Comparison of ENCODE assay signal across 7 mouse cellular contexts in the genomic region with DNA sequence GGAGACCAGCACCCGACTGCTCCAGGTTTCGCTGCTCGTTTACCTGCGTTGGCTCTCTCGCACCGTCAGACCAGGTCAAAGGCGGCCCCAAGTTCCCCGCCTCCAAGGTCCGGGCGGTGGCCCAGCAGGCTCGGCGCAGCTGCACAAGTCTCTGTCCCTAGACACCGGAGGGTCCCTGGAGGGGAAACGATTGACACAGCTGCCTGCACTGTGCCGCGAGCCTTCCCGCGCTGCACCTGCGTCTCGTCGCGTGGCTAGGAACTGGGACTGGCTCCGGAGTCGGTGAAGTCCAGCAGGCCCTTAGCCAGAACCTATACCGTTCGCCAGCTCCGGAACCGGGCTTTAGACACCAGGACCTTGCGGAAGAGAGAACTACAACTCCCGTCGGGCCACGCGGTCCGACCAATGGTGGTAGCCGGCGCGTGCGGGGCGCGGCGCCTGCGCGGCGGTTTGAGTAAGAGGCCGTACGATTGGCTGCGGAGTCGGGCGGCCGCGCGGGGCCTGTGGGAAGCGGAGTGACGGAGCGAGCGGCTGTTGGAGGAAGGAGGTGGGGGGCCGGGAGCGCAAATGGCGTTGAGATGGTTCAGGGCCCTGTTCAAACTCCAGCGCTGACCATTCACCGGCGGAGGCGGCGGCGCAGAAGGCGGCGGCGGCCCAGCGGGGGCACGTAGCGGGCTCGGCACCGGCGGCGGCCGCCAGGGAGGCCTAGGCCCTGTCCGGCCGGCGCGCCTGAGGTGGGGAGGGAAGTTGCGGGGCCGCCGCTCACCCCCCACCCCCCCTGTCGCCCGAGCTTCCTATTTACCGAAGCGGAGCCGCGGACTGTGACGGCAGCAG. TPM values are rescaled to one million over a fixed set of nuclear protein-coding genes. Genes with fewer than 3 reads are reported as not detected.
DNase-seq lines count a peak whose midpoint lies in the region; ATAC-seq lines count a peak whose summit lies in the region.

Gene Wapl (plus strand): TSS at position 534 of the 834 bp plus-strand sequence.

- no peaks in the 10 kb centered on the region for H3K27me3 ChIP-seq in intestine, embryonic 15.5 days (replicated peaks)
- H3K27me3 ChIP-seq in midbrain, embryonic 10.5 days (ENCODE audit: low read depth, poor library complexity, severe bottlenecking) = peaks cover 19% of the 10 kb centered on the region

- ATAC-seq in intestine, embryonic 15.5 days = peak; percentile 98

- peak within 1 kb of the TSS; percentile 95 for H3K27ac ChIP-seq in intestine, embryonic 15.5 days
- peak within 1 kb of the TSS; percentile 98 for H3K27ac ChIP-seq in midbrain, embryonic 10.5 days (replicated peaks)

- H3K4me3 ChIP-seq in intestine, embryonic 15.5 days (replicated peaks) = peak within 1 kb of the TSS; percentile 84
- H3K4me3 ChIP-seq in midbrain, embryonic 10.5 days = peak within 1 kb of the TSS; percentile 97

- peaks cover 6% of the 10 kb centered on the region; the same call in 1 of the 2 replicates for H3K36me3 ChIP-seq in intestine, embryonic 15.5 days
- peaks cover 18% of the 10 kb centered on the region for H3K36me3 ChIP-seq in midbrain, embryonic 10.5 days

- no peaks in the 10 kb centered on the region for H3K4me1 ChIP-seq in intestine, embryonic 15.5 days (replicated peaks)
- peaks cover 20% of the 10 kb centered on the region for H3K4me1 ChIP-seq in midbrain, embryonic 10.5 days

- H3K9me3 ChIP-seq in intestine, embryonic 15.5 days = no peaks in the 10 kb centered on the region
- H3K9me3 ChIP-seq in midbrain, embryonic 10.5 days (replicated peaks) = no peaks in the 10 kb centered on the region

- peak within 1 kb of the TSS; percentile 75 for H3K4me2 ChIP-seq in intestine, embryonic 15.5 days (replicated peaks)

- intact Hi-C loops in gastrocnemius, postnatal 36 days (cut with DNase I) = no loop called here
- intact Hi-C loops in left cerebral cortex, postnatal 25 days (cut with DNase I) = loop anchor here (5.0 kb wide), 3 partner anchors 56 to 366 kb away; no protein-coding TSS in a partner anchor

- peak; percentile 99 for DNase-seq in adrenal gland, adult 2 months
- DNase-seq in embryo, embryonic 11.5 days (ENCODE audit: low read depth, low spot score) = peak; percentile 91
- peak; percentile 95 for DNase-seq in gastrocnemius, postnatal 36 days
- peak; percentile 99 for DNase-seq in left cerebral cortex, postnatal 25 days (ENCODE audit: low spot score in 2 of 2)
- DNase-seq in midbrain, embryonic 10.5 days (ENCODE audit: low spot score) = peak; percentile 95
- DNase-seq in right cerebral cortex, postnatal 4 days = peak; percentile 96

- peak within 1 kb of the TSS; percentile 96 for H3K9ac ChIP-seq in intestine, embryonic 15.5 days

- WGBS in intestine, embryonic 15.5 days = 0% methylated on average over 90 of the region's 90 CpGs
- under 1% methylated on average over 90 of the region's 90 CpGs for WGBS in midbrain, embryonic 10.5 days

RNA-seq across cellular contexts. Expression of gene Wapl, which starts in this region (rescaled TPM):
- total RNA-seq in adrenal gland, adult 2 months (2021) = 10 to 100 TPM; 64.7 to 92.8 TPM
- polyA plus RNA-seq in adrenal gland, adult 2 months (2012; rRNA removed) = 5.3 and 6.3 TPM in 2 replicates
- 10 to 100 TPM; 35.0 to 39.3 TPM for total RNA-seq in gastrocnemius, postnatal 36 days (2021)
- polyA plus RNA-seq in intestine, embryonic 15.5 days (2015; fragmentation: Nextera tagmentation; extraction: Ambion mirVana) = 25.3 and 29.0 TPM in 2 replicates
- total RNA-seq in left cerebral cortex, postnatal 25 days (2021) = 10 to 100 TPM; 42.7 to 45.5 TPM
- polyA plus RNA-seq in midbrain, embryonic 10.5 days (2016; fragmentation: Nextera tagmentation; extraction: Ambion mirVana) = 26.1 and 26.6 TPM in 2 replicates

Comparison
In these comparisons a context has a peak if more than half of its experiments do, and no peak if none do; other contexts are left out.
1. Peak in every context shown above with its lines: DNase-seq, ATAC-seq, H3K4me3 ChIP-seq and H3K27ac ChIP-seq.